15 mouse cellular contexts compared by ENCODE assay signal in genomic region chr17:81492216-81492865, GRCm38 (mm10). TPM values are rescaled to one million over a fixed set of nuclear protein-coding genes. Genes with fewer than 3 reads are reported as not detected.
DNase-seq lines count a peak whose midpoint lies in the region; ATAC-seq and TF ChIP-seq lines count a peak whose summit lies in the region.
"Had no signal": no experiment of that assay in that cellular context is flagged by ENCODE, and none has a peak within 500 bp of the region (broad histone marks: within the 10 kb centered on the region; RNA-seq: fewer than 3 reads in every experiment).

No protein-coding gene starts in this region.

- peaks cover 46% of the 10 kb centered on the region for H3K4me1 ChIP-seq in heart, embryonic 16.5 days (ENCODE audit: control insufficient read depth, insufficient read depth, low read length)
- H3K4me1 ChIP-seq: embryonic facial prominence, embryonic 15.5 days; liver, embryonic 13.5 days; midbrain, embryonic 13.5 days; neural tube, embryonic 13.5 days had no signal

- no peak for DNase-seq in layer of hippocampus, adult 2 months (ENCODE audit: low spot score in 2 of 2)
- no peak for DNase-seq in layer of hippocampus, postnatal 10 days (ENCODE audit: low spot score in 2 of 2)
- DNase-seq in gastrocnemius, postnatal 14 days = peak; percentile 29
- peak; percentile 55 for DNase-seq in lung, postnatal 10 days
- DNase-seq in cerebellum, adult 9-11 months = no peak
- no peak for DNase-seq in ovary, adult 18-20 months (ENCODE audit: low spot score)
- DNase-seq in ovary, postnatal 10 days (ENCODE audit: low spot score) = no peak
- DNase-seq: liver, embryonic 13.5 days; right cerebral cortex, postnatal 14 days had no signal

- WGBS in heart, embryonic 16.5 days = 31% methylated on average over 6 of the region's 6 CpGs

- no peaks in the 10 kb centered on the region for H3K27me3 ChIP-seq in heart, embryonic 16.5 days (ENCODE audit: control insufficient read depth, insufficient read depth, low read length)
- H3K27me3 ChIP-seq: embryonic facial prominence, embryonic 15.5 days; liver, embryonic 13.5 days; neural tube, embryonic 13.5 days had no signal

- no peak overlapping the region for H3K9ac ChIP-seq in heart, embryonic 16.5 days (ENCODE audit: low read length)
- H3K9ac ChIP-seq: embryonic facial prominence, embryonic 15.5 days; liver, embryonic 13.5 days; midbrain, embryonic 13.5 days; neural tube, embryonic 13.5 days had no signal

- H3K9me3 ChIP-seq in heart, embryonic 16.5 days (replicated peaks; ENCODE audit: control insufficient read depth, low read length) = no peaks in the 10 kb centered on the region
- H3K9me3 ChIP-seq: embryonic facial prominence, embryonic 15.5 days; liver, embryonic 13.5 days; midbrain, embryonic 13.5 days; neural tube, embryonic 13.5 days had no signal

- H3K4me2 ChIP-seq in heart, embryonic 16.5 days (ENCODE audit: low read depth, low read length) = no peak overlapping the region
- H3K4me2 ChIP-seq: embryonic facial prominence, embryonic 15.5 days; liver, embryonic 13.5 days; midbrain, embryonic 13.5 days; neural tube, embryonic 13.5 days had no signal

- 0 out of 2 replicates have a peak overlapping the region, but pooled peaks have one; percentile 39 for H3K27ac ChIP-seq in layer of hippocampus, adult 2 months
- peak overlapping the region; percentile 61 for H3K27ac ChIP-seq in heart, embryonic 16.5 days (ENCODE audit: low read length)
- H3K27ac ChIP-seq: embryonic facial prominence, embryonic 15.5 days; liver, embryonic 13.5 days; midbrain, embryonic 13.5 days; neural tube, embryonic 13.5 days had no signal

- H3K36me3 ChIP-seq in heart, embryonic 16.5 days (ENCODE audit: control insufficient read depth, insufficient read depth) = 0 out of 2 replicates have a peak, but pooled peaks cover 2% of the 10 kb centered on the region
- H3K36me3 ChIP-seq: embryonic facial prominence, embryonic 15.5 days; liver, embryonic 13.5 days; midbrain, embryonic 13.5 days; neural tube, embryonic 13.5 days had no signal

- H3K4me3 ChIP-seq in layer of hippocampus, adult 2 months = no peak overlapping the region
- no peak overlapping the region for H3K4me3 ChIP-seq in heart, embryonic 16.5 days (ENCODE audit: low read length)
- H3K4me3 ChIP-seq: embryonic facial prominence, embryonic 15.5 days; liver, embryonic 13.5 days; midbrain, embryonic 13.5 days; neural tube, embryonic 13.5 days had no signal

- peak; percentile 49; the same call in 1 of the 2 replicates for ATAC-seq in heart, embryonic 16.5 days (replicated peaks; ENCODE audit: extremely low read depth, insufficient read depth, low FRiP score)
- ATAC-seq: midbrain, embryonic 13.5 days had no signal

- TF ChIP-seq CTCF in layer of hippocampus, adult 2 months (conservative IDR thresholded peaks at IDR 0.05) = no peak

- intact Hi-C loops in gastrocnemius, postnatal 14 days (cut with DNase I; ENCODE audit: low total_unique reads) = no loop called here

RNA-seq across cellular contexts. Expression of gene Gm11096, which starts 50.8 kb away (rescaled TPM):
- not detected for total RNA-seq in layer of hippocampus, adult 2 months (2021)
- total RNA-seq in layer of hippocampus, postnatal 10 days (2021) = not detected
- total RNA-seq in gastrocnemius, postnatal 14 days (2021) = not detected
- polyA plus RNA-seq in heart, embryonic 16.5 days (2015; fragmentation: Nextera tagmentation; extraction: Ambion mirVana) = not detected in 2 replicates
- total RNA-seq: left cerebral cortex, adult 18-20 months had no signal
- polyA plus RNA-seq: embryonic facial prominence, embryonic 15.5 days; intestine, embryonic 14.5 days; liver, embryonic 13.5 days; midbrain, embryonic 13.5 days; neural tube, embryonic 13.5 days had no signal

Comparison
In these comparisons a context has a peak if more than half of its experiments do, and no peak if none do; other contexts are left out.
1. DNase-seq: peak in gastrocnemius, postnatal 14 days (single experiment) and lung, postnatal 10 days (single experiment); none in layer of hippocampus, adult 2 months (0 of 2), layer of hippocampus, postnatal 10 days (0 of 2), cerebellum, adult 9-11 months (single experiment), ovary, adult 18-20 months (single experiment) and ovary, postnatal 10 days (single experiment).